Comparison of ENCODE assay signal across 8 mouse cellular contexts in the genomic region with DNA sequence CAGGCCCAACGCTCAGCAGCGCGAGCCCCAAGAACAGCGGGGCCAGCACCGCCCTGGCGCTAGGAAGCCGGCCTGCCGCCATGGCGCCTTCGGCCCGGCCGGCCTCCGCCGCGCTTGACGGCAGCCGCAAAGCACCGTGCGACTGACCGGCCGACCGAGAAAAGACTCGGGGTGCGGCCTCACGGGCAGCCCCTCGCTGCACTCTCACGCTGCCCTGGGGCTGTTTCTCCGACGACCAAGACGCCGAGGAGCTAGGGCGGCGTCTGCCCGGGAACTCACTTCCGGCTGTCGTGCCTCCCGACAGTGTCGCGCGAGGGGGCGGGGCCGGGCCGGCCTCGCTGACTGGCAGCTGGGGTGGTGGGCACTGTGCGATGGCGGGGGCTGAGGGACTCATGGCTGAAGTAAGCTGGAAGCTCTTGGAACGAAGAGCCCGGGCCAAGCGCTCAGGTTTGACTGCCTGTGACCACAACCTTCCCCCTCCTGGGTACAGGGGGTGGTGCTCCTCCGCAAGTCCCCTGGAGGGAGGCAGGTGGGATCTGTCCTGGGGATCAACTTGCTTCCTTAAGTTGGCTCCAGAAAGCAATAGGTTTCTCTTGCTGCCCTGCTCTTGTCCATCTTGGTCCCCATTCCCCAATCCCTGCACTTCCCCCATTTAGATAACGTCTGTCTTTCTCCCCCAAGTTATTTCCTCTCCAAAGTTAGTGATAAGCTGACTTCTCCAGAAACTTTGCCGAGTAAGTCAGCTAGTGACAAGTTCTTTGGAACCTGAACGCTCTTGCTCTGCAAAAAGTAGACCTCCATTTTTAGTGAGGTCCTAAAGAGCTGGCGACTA. TPM values are rescaled to one million over a fixed set of nuclear protein-coding genes. Genes with fewer than 3 reads are reported as not detected.
DNase-seq lines count a peak whose midpoint lies in the region; ATAC-seq and TF ChIP-seq lines count a peak whose summit lies in the region.

A gene (minus strand): TSS at position 265 of the 832 bp plus-strand sequence.
A gene (plus strand): TSS at position 303 of the 832 bp plus-strand sequence.

- peaks cover 24% of the 10 kb centered on the region for H3K79me2 ChIP-seq in MEL (ENCODE audit: control insufficient read depth, insufficient read depth, low read length, poor library complexity)

- H3K4me2 ChIP-seq in lung, embryonic 16.5 days (ENCODE audit: low read depth, low read length): peak within 1 kb of the TSS; percentile 90

- H3K27me3 ChIP-seq in MEL (ENCODE audit: control insufficient read depth in 1 of 2, insufficient read depth in 2 of 2, low read length in 2 of 2): no peaks in the 10 kb centered on the region
- H3K27me3 ChIP-seq in cerebellum, adult 2 months (ENCODE audit: control insufficient read depth, insufficient read depth, low read length): no peaks in the 10 kb centered on the region
- no peaks in the 10 kb centered on the region for H3K27me3 ChIP-seq in lung, embryonic 16.5 days (ENCODE audit: control insufficient read depth, insufficient read depth, low read depth, low read length)

- under 1% methylated on average over 54 of the region's 54 CpGs for WGBS in cerebellum, adult 2 months
- WGBS in lung, embryonic 16.5 days: under 1% methylated on average over 43 of the region's 54 CpGs

- peak; percentile 76 to 96 for TF ChIP-seq POLR2A in MEL (IDR thresholded peaks at IDR 0.05; ENCODE audit: control insufficient read depth in 1 of 2, insufficient read depth in 1 of 2, low read depth in 1 of 2, low read length in 2 of 2, poor library complexity in 1 of 2)
- TF ChIP-seq POLR2A in cerebellum, adult 2 months (IDR thresholded peaks at IDR 0.05; ENCODE audit: borderline replicate concordance, insufficient read depth, low read length): peak; percentile 55; the same call in 1 of the 2 replicates

- TF ChIP-seq EP300 in MEL (IDR thresholded peaks at IDR 0.05; ENCODE audit: low read depth in 1 of 2, low read length in 2 of 2): peak in 1 of 2 experiments; percentile 10; a peak in 1 of 4 replicates

- H3K4me1 ChIP-seq in MEL (ENCODE audit: control insufficient read depth in 1 of 2, insufficient read depth in 2 of 2, low read length in 2 of 2): peaks cover 6 to 20% of the 10 kb centered on the region in 2 experiments; a peak in 3 of 4 replicates
- no peaks in the 10 kb centered on the region; the same call in 1 of the 2 replicates for H3K4me1 ChIP-seq in cerebellum, adult 2 months (ENCODE audit: control insufficient read depth, insufficient read depth, low read length)
- H3K4me1 ChIP-seq in lung, embryonic 16.5 days (replicated peaks; ENCODE audit: control insufficient read depth, insufficient read depth, low read length): peaks cover 9% of the 10 kb centered on the region

- no peaks in the 10 kb centered on the region for H3K9me3 ChIP-seq in MEL (replicated peaks; ENCODE audit: insufficient read depth, low read length)
- H3K9me3 ChIP-seq in lung, embryonic 16.5 days (ENCODE audit: control insufficient read depth, low read length): no peaks in the 10 kb centered on the region

- peak within 1 kb of the TSS; percentile 96 for H3K9ac ChIP-seq in MEL (ENCODE audit: control insufficient read depth, low read depth, low read length, poor library complexity, severe bottlenecking)
- peak within 1 kb of the TSS; percentile 95 for H3K9ac ChIP-seq in lung, embryonic 16.5 days (ENCODE audit: low read length)

- DNase-seq in MEL (ENCODE audit: low read depth, low spot score): peak; percentile 94
- peak; percentile 87 to 93 for DNase-seq in cerebellum, adult 2 months
- DNase-seq in forelimb bud, embryonic 11.5 days (ENCODE audit: low read depth, low spot score): peak; percentile 87
- peak; percentile 65 for DNase-seq in layer of hippocampus, adult 9-10 months (ENCODE audit: low spot score)
- DNase-seq in ovary, postnatal 10 days (ENCODE audit: low spot score): peak; percentile 91
- peak; percentile 83 to 91 for DNase-seq in thymus, postnatal 10 days (ENCODE audit: low spot score in 2 of 2)

- no peak for TF ChIP-seq RAD21 in MEL (IDR thresholded peaks at IDR 0.05; ENCODE audit: low read depth, low read length)

- peak within 1 kb of the TSS; percentile 82 to 95 for H3K4me3 ChIP-seq in MEL (ENCODE audit: control insufficient read depth in 1 of 2, insufficient read depth in 1 of 2, low read depth in 2 of 2, low read length in 2 of 2)
- peak within 1 kb of the TSS; percentile 80 for H3K4me3 ChIP-seq in cerebellum, adult 2 months (replicated peaks; ENCODE audit: insufficient read depth, low read depth, low read length)
- H3K4me3 ChIP-seq in lung, embryonic 16.5 days (ENCODE audit: low read length): peak within 1 kb of the TSS; percentile 90

- peak; percentile 69 to 82 for ATAC-seq in hematopoietic stem cell, adult 5-6 weeks (replicated peaks in 1 of 2; ENCODE audit: insufficient read depth in 1 of 2, low FRiP score in 2 of 2, low TSS enrichment in 1 of 2, low read depth in 1 of 2, poor library complexity in 2 of 2, severe bottlenecking in 2 of 2)
- peak; percentile 98 for ATAC-seq in lung, embryonic 16.5 days (ENCODE audit: low read depth)

- peaks cover 6 to 28% of the 10 kb centered on the region in 2 experiments for H3K36me3 ChIP-seq in MEL (ENCODE audit: control insufficient read depth in 1 of 2, insufficient read depth in 2 of 2, low read length in 2 of 2)
- peaks cover under 1% of the 10 kb centered on the region; the same call in 1 of the 2 replicates for H3K36me3 ChIP-seq in lung, embryonic 16.5 days (ENCODE audit: control insufficient read depth, insufficient read depth, low read length)

- TF ChIP-seq CTCF in MEL (IDR thresholded peaks at IDR 0.05 in 2 of 3, conservative IDR thresholded peaks at IDR 0.05 in 1 of 3; ENCODE audit: control insufficient read depth in 1 of 3, insufficient read depth in 1 of 3, low read depth in 2 of 3, low read length in 3 of 3, poor library complexity in 1 of 3, severe bottlenecking in 1 of 3): no peak
- TF ChIP-seq CTCF in cerebellum, adult 2 months (IDR thresholded peaks at IDR 0.05; ENCODE audit: borderline replicate concordance, insufficient read depth, low read depth, low read length): no peak

- peak within 1 kb of the TSS; percentile 99 for H3K27ac ChIP-seq in MEL (ENCODE audit: control insufficient read depth, low read depth, low read length)
- H3K27ac ChIP-seq in cerebellum, adult 2 months (ENCODE audit: insufficient read depth, low read length): peak within 1 kb of the TSS; percentile 94
- peak within 1 kb of the TSS; percentile 97 for H3K27ac ChIP-seq in lung, embryonic 16.5 days (ENCODE audit: low read length)

TF ChIP-seq in MEL, 35 proteins besides CTCF, POLR2A, EP300 and RAD21 (continues in another document):
- TF ChIP-seq SIN3A (IDR thresholded peaks at IDR 0.05; ENCODE audit: low read length) (peak; percentile 51), GATA1 (IDR thresholded peaks at IDR 0.05; ENCODE audit: low read depth, low read length) (peak; percentile 67), POLR2AphosphoS5 (IDR thresholded peaks at IDR 0.05; ENCODE audit: borderline replicate concordance, low read depth, low read length) (no peak), POLR2AphosphoS2 (IDR thresholded peaks at IDR 0.05; ENCODE audit: low read length) (no peak; the same call in 1 of the 2 replicates), TBP (IDR thresholded peaks at IDR 0.05; ENCODE audit: low read depth, low read length) (peak; percentile 63), CHD2 (IDR thresholded peaks at IDR 0.05; ENCODE audit: low read length) (no peak), ZKSCAN1 (IDR thresholded peaks at IDR 0.05; ENCODE audit: low read depth, low read length) (no peak), NRF1 (IDR thresholded peaks at IDR 0.05; ENCODE audit: insufficient read depth, low read depth, low read length, poor library complexity, severe bottlenecking) (no peak), ZC3H11A (IDR thresholded peaks at IDR 0.05; ENCODE audit: low read depth, low read length) (no peak), ZNF384 (IDR thresholded peaks at IDR 0.05; ENCODE audit: low read depth, low read length) (no peak), NELFE (IDR thresholded peaks at IDR 0.05; ENCODE audit: low read depth, low read length) (peak; percentile 53; the same call in 1 of the 2 replicates), RCOR1 (IDR thresholded peaks at IDR 0.05; ENCODE audit: low read depth, low read length) (no peak), MYB (IDR thresholded peaks at IDR 0.05; ENCODE audit: low read depth, low read length) (no peak), CHD1 (IDR thresholded peaks at IDR 0.05; ENCODE audit: low read depth, low read length) (peak; percentile 46; the same call in 1 of the 2 replicates), USF1 (IDR thresholded peaks at IDR 0.05; ENCODE audit: low read depth, low read length) (no peak), TCF12 (IDR thresholded peaks at IDR 0.05; ENCODE audit: low read depth, low read length) (peak; percentile 40; the same call in 1 of the 2 replicates), JUND (IDR thresholded peaks at IDR 0.05; ENCODE audit: low read depth, low read length) (no peak), MXI1 (IDR thresholded peaks at IDR 0.05; ENCODE audit: low read depth, low read length) (peak; percentile 49; the same call in 1 of the 2 replicates), ELF1 (IDR thresholded peaks at IDR 0.05; ENCODE audit: low read depth, low read length) (peak; percentile 88), E2F4 (IDR thresholded peaks at IDR 0.05; ENCODE audit: borderline replicate concordance, low read depth, low read length) (no peak), KAT2A (conservative IDR thresholded peaks at IDR 0.05; ENCODE audit: low read depth, low read length) (no peak; the same call in 1 of the 2 replicates), TAL1 (IDR thresholded peaks at IDR 0.05; ENCODE audit: low read length) (no peak), MEF2A (IDR thresholded peaks at IDR 0.05; ENCODE audit: extremely low read depth, insufficient replicate concordance, low read depth, low read length, poor library complexity, severe bottlenecking) (0 out of 2 replicates have a peak, but pooled peaks have one; percentile 9)

RNA-seq across cellular contexts. Expression of the first gene that starts in this region (rescaled TPM):
- 22.8 and 26.7 TPM in 2 replicates for total RNA-seq in MEL (2012; rRNA removed)
- polyA plus RNA-seq in MEL (2012; ENCODE audit: insufficient read depth in 1 of 2, insufficient read length in 2 of 2, low read depth in 1 of 2, low replicate concordance in 2 of 2, missing spikeins in 1 of 2): 10 to 100 TPM in 1 of 2 experiments, not detected in 1; 21.8 TPM
- 85.0 and 85.1 TPM in 2 replicates for polyA plus RNA-seq in cerebellum, adult 2 months (2012; rRNA removed)
- total RNA-seq in hematopoietic stem cell, adult 5-6 weeks (2017): 37.1 and 37.4 TPM in 2 replicates
- 73.0 and 75.0 TPM in 2 replicates for polyA plus RNA-seq in lung, embryonic 16.5 days (2015; fragmentation: Nextera tagmentation; extraction: Ambion mirVana)

RNA-seq across cellular contexts. Expression of the second gene that starts in this region (rescaled TPM):
- total RNA-seq in MEL (2012; rRNA removed): 18.6 and 18.8 TPM in 2 replicates
- polyA plus RNA-seq in MEL (2012; ENCODE audit: insufficient read depth in 1 of 2, insufficient read length in 2 of 2, low read depth in 1 of 2, low replicate concordance in 2 of 2, missing spikeins in 1 of 2): 10 to 100 TPM in 1 of 2 experiments, not detected in 1; 14.1 TPM
- polyA plus RNA-seq in cerebellum, adult 2 months (2012; rRNA removed): 34.4 and 36.9 TPM in 2 replicates
- 33.7 and 53.0 TPM in 2 replicates for total RNA-seq in hematopoietic stem cell, adult 5-6 weeks (2017)
- polyA plus RNA-seq in lung, embryonic 16.5 days (2015; fragmentation: Nextera tagmentation; extraction: Ambion mirVana): 41.9 and 47.8 TPM in 2 replicates

Comparison
In these comparisons a context has a peak if more than half of its experiments do, and no peak if none do; other contexts are left out.
1. Peak in every context shown above with its lines: DNase-seq, ATAC-seq, H3K4me3 ChIP-seq and H3K27ac ChIP-seq.